Mouse (Mus musculus) frontal cortex, postnatal 36 days (tissue): ENCODE data around the gene Olfr690.
"Not testable (repeated sequence)": the region's sequence is repeated elsewhere in the genome, so short reads cannot be mapped to it uniquely, and the experiment has no call there.

Experiments used
- DNase-seq, 2 experiments: peaks; one replicate each; pipeline ENCODE4 v3.0.0; 2022; ENCODE audit warnings: low spot score in 2 of 2

The Olfr690 gene

DNA sequence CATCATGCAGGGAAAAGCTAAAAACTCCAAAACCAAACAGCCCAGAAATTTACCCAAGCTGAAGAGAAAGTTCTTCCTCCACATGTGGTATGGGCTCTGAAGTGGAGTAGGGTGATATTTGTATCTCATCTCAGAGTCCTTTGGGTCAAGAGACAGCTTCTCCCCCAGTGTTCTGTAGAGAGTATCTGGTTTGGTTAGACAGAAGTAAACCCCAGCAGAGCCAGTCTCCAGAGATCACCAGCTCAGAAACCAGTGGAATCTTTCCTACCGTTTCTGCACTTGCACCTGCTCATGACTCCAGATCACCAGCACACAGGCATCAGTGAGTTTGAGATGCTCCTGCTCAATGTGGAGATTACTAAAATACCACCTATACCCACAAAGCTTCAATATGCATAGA lies at the start of gene Olfr690:
Olfr690 (minus strand) TSS at position 101 of the 400 bp plus-strand sequence.
- DNase-seq = no peak

DNA sequence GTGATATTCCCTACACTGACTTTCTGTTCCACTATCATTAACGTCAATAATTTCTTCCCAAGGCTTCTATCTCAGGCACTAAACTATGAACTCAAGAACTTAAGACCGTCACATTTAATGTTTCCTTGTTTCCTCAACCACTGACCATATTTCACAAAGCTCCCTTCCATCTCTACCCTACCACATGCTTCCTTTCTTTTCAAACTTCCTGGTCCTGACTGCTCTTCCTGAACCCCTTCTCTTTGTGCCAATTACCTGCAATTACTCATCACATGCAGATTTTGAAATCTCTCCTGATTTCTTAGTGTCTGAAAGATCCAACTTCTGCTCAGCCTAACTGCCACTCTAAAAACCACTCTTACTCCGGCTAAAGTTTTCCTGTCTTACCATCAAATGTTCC lies 46.4 kb upstream of the Olfr690 start:
- DNase-seq = no peak

DNA sequence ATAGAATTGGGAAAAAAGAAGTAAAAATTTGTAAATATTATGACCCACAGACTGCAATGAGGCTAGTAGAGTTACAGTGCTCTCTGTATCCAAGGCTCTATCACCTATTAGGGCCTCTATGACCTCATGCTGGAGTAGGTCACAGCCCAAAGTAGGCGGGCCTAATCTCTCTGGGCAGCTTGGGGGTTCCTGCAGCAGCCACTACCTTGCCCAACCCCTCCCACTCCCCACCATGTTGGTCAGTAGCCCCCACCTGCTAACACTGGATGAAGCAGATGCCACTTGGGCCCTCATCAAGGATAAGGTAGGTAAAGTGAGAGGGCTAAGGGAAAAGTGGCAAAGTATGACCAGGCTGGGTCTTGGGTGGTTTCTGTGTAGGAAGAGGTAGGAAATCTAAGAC lies 41.0 kb upstream of the Olfr690 start, which contains the start of gene Gm5901:
Gm5901 (plus strand) TSS at position 173 of the 400 bp plus-strand sequence.
- DNase-seq = no peak

DNA sequence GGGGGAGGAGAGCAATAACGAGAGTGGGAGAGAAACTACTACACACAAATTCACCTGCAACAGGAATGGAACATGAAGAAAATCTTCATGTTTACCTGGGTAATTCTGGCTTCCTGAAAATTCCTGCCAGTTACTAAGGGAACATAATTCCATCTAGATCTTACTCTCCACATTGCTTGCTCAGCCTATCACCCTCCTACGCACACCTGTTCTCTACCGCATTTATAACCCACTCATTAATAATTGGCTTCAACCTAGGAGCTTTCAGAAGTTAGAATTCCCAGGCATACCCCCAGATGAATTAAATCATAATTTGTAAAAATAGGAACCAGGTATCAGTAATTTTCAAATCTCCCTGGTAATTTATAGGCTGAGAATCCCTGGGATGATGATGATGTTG lies 40.1 kb upstream of the Olfr690 start:
- no peak for DNase-seq

DNA sequence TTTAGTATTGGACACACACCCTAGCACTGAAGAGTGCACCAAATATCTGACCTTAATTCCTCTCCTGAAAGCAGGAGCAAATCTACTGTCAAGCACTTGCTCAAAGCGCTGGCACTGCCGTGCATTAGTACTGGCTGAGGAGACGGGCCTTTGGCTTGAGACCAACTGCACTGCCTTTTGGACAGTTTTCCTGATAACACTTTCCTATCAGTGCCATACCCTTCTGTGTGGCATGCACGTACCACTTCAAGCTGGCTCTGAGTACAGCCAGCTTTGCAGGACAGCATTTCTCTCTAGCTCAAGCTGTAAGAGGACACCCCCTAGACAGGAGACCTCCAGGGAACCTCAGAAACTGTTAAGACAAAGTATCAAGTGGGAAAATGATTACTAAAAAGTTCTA lies 39.6 kb upstream of the Olfr690 start:
- no peak for DNase-seq

DNA sequence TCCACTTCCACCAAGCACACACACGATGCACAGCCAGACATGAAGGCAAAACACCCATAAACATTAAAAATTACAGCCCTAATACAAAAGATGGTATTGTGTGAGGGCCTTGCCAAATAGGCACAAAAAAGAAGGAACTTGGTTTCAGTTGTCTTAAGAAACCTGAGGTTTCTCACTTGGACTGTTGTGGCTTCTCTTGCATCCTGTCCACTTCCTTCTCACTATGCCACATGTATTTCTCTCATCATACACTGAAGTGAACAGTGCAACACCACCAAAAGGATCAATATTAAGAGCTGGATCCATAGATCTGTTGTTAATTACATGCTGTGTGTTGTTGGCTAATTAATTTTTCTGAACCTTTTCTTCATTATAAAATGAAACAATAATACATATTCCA lies 39.0 kb upstream of the Olfr690 start:
- no peak for DNase-seq

DNA sequence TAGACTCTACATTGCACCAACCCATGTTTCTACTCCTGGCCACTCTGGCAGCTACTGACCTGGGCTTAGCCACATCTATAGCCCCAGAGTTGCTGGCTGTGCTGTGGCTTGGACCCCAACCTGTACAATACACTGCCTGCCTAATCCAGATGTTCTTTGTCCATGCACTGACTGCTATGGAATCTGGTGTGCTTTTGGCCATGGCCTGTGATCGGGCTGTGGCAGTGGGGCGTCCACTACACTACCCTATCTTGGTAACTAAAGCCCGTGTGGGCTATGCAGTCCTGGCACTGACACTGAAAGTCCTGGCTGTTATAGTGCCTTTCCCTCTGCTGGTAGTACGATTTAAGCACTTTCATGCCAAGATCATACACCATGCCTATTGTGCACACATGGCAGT lies 34.6 kb upstream of the Olfr690 start:
- DNase-seq = no peak

DNA sequence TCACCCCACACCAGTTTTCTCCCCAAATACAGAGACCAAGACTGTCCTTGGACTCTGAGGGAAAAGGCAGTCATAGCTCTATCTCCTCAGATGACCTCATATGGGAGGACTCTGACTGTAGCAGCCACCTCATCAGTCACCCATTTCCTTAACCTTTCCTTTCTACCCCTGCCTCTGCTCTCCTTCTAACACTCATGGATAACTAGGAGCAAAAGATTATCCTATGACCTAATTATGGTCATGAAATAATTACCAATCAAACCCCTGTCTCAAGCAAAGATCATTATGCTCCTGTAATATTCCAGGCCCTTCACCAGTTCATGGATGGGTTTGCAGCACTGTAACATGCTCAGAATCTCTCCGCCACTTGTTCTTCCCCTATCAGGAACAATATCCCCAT lies 34.0 kb upstream of the Olfr690 start, which contains the start of gene Olfr692:
Olfr692 (plus strand) TSS at position 301 of the 400 bp plus-strand sequence.
- no peak for DNase-seq

DNA sequence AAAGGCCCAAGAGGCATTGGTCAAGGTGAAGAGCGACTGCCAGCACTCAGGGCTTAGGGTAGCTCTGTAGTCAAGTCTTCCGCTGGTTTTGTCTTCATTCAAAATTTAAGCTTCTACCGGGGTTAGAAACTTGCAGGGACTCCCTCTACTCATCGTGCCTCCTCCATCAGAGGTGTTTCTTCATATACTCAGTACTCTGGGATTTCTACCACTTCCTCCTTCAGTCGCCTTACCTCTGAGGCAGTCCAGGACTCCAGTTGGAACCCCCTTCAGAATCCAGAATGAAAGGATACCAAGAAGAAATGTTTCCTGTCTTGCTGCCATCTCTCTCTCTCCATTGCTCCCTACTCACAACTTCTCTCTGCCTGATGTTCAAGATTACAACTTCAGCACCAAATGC lies 33.4 kb upstream of the Olfr690 start:
- DNase-seq = no peak

DNA sequence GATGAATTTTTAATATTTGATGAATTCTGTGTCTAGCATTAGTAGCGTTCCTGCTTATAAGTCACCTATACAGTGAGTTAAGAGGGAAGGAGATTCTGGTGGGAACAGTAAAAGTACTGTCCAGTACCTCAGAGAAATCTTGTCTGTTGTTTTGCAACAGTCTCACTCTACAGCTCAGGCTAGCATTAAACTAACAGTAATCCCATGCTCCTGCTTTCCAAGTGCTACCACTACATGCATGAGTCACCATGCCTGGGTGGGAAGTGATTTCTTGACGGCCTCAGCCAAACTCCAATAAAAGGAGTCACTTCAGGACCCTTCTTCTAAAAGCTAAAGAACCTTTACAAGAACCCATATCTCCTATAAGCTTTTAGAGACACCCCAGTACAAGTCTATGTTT lies 27.8 kb upstream of the Olfr690 start:
- DNase-seq = no peak

DNA sequence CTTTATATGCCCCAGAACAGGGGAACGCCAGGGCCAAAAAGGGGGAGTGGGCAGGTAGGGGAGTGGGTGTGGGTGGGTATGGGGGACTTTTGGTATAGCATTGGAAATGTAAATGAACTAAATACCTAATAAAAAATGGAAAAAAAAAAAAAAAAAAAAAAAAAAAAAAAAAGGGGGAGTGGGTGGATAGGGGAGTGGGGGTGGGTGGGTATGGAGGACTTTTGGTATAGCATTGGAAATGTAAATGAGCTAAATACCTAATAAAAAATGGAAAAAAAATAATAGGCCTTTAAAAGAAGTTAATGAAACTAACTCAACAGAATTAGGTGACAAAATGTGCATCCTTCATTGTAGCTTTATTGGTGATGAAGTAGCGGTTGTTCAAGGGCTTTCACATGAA lies 22.6 kb upstream of the Olfr690 start:
- DNase-seq = not testable (repeated sequence)

DNA sequence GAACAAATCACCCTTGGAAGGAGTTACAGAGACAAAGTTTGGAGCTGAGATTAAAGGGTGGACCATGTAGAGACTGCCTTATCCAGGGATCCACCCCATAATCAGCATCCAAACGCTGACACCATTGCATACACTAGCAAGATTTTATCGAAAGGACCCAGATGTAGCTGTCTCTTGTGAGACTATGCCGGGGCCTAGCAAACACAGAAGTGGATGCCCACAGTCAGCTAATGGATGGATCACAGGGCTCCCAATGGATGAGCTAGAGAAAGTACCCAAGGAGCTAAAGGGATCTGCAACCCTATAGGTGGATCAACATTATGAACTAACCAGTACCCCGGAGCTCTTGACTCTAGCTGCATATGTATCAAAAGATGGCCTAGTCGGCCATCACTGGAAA lies 22.2 kb upstream of the Olfr690 start:
- not testable (repeated sequence) for DNase-seq

DNA sequence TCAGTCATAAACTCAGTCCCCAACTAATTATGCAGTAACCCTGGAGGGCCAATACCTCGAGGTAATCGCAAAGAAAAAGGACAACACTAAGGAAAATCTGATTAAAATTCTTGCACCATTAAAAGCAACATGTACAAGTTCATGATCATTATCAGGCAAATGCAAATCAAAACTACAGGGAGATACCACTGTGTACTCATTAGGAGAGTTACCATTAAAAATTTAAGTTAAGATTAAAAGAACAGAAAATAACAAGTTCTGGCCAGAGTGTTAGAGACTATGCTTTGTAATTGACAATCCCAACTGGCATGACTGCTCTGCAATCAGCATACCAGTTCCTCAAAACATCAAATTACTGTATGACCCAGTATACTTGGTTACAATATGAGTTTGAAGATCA lies 8.8 kb upstream of the Olfr690 start:
- DNase-seq = no peak

DNA sequence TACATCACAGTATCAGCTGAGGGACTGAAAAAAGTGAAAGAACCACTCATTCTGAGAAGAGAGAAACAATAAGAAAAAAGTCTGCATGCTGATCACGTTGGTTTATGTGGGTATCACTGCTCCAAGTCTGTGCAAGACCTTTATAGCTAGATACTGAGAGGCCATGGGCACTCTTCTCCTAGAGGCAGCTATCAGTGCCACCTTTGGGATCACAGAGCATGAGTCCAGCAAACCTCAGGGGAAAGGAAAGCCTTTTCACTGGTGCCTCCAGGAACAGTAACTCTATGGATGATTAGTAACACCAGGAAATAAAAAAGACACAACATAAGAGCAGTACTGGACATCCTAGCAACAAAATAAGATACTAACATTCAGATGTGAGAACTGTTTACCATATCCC lies 8.3 kb upstream of the Olfr690 start, which contains the start of gene Olfr691:
Olfr691 (minus strand) TSS at position 101 of the 400 bp plus-strand sequence.
- DNase-seq = no peak

DNA sequence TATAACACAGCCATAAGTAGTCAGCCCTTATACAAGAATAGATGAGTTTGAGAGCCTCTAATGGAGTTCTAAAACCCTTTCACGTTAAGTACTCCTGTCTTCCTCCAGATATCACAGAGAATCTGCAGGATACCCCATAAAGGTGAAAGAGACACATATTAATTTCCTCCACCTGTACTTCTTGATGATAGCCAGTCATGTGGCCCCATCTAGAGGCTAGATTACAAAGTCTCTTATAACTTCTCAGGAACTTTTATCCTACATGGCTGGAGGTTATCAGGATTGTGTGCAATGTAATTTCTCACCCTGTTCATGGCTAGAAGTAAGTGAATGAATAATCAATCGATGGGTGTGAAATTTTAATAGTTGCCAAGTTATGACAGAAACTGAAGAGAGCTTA lies 8.6 kb downstream of the Olfr690 start:
- no peak for DNase-seq

DNA sequence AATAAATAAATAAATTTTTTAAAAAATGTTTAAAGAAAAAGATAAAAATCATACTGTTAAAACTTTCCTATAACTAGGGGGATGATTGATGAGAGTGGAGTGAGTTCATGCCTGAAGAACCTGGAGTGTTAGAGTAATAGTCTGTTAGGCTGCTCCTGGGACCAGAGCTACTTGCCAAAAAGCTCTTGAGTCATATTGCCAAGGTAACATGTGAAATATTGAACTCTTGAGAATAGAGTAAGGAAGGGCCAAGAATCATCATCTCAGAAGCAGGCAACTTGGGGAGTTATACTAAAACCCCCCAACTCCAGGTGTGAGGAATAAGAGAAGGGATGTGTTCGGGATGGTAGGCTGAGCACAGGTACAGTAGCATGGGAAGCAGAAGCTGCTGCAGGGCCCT lies 23.0 kb downstream of the Olfr690 start, which contains the start of gene Olfr689:
Olfr689 (plus strand) TSS at position 301 of the 400 bp plus-strand sequence.
- no peak for DNase-seq

DNA sequence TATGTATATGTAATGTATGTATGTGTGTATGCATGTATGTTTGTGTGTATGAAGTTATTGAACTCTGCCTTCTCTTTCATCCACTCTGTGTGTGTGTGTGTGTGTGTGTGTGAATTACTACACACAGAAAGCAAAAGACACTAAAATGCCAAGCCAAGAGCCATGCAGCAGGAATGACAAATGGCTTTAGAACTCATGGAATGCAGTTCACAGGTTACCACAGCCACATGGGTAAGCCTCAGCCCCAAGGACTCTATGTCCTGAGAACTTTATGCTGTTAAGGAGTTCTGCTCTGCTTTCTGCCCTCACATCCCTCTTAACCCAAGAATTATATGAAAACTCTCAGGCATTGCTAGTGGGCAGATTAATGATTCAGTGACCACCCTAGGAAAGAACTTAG lies 43.9 kb downstream of the Olfr690 start:
- no peak for DNase-seq

DNA sequence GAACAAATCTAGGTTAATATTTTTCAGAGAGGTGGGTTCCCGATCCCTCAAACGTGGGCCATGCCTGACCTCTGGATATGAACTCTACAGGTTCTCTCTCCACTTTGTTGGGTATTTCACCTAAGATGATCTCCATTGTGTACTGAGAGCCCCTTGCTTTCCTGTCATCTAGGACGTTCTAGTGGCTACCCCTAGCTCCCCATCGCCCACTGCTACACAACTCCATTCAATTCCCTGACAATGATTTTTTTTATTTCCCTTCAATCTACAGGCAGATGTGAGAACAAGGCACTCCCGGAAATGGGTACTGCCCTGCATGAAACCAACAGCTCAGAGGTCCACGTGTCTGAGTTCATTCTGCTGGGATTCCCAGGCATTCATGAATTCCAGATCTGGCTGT lies 46.1 kb downstream of the Olfr690 start, which contains the start of gene Olfr688:
Olfr688 (plus strand) TSS at position 301 of the 400 bp plus-strand sequence.
- DNase-seq = no peak
